In the genomic region with DNA sequence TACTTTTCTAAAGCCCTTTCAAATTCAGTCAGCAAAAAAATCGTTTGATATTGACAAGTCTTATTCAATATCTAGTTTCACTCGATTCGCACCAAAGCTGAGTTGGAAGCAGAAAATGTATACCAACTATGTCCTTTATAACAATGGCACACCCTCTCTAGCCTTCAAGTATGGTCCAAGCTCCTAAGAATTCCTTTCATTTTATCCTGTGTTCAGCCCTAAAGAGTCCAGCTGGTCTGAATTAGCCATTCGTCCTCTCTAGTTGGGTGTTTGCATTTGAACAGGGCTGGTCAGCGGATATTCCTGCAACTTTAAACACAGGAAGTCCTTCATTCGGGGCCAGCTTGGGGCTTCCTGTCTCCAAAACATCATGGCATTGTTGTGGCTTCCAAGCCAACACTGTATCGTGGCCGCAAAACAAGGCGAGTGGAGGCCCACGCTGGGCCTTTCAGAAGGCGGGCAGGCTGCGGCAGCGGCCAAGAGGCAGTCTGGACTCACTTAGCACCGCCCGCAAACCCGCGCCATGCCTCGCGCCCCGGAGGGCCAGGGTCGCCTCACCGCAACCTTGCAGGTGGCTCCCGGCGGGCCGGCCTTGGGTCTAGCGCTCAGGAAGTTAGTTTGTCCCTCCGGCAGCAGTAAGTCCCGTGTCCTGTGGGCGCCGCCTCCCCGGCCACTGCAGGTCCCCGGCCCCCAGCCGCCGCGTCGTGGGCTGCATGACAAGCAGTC, we compare ENCODE assay signal across 8 mouse cellular contexts.
DNase-seq lines count a peak whose midpoint lies in the region; ATAC-seq and TF ChIP-seq lines count a peak whose summit lies in the region.

No protein-coding gene starts in this region.

- no peaks in the 10 kb centered on the region for H3K9me3 ChIP-seq in embryonic facial prominence, embryonic 13.5 days
- H3K9me3 ChIP-seq in limb, embryonic 13.5 days = no peaks in the 10 kb centered on the region
- no peaks in the 10 kb centered on the region for H3K9me3 ChIP-seq in midbrain, embryonic 10.5 days (replicated peaks)

- WGBS in embryonic facial prominence, embryonic 13.5 days = 3% methylated on average over 36 of the region's 36 CpGs
- WGBS in limb, embryonic 13.5 days = 3% methylated on average over 36 of the region's 36 CpGs
- WGBS in midbrain, embryonic 10.5 days = 3% methylated on average over 36 of the region's 36 CpGs

- H3K4me1 ChIP-seq in embryonic facial prominence, embryonic 13.5 days = peaks cover 65% of the 10 kb centered on the region
- H3K4me1 ChIP-seq in limb, embryonic 13.5 days = peaks cover 66% of the 10 kb centered on the region
- H3K4me1 ChIP-seq in midbrain, embryonic 10.5 days = peaks cover 60% of the 10 kb centered on the region

- peak; percentile 59 for DNase-seq in kidney, adult 9 months
- DNase-seq in kidney, postnatal 10 days = no peak
- DNase-seq in Patski (ENCODE audit: low read depth, low spot score) = no peak
- DNase-seq in heart, postnatal 10 days = peak; percentile 71 to 74
- no peak for DNase-seq in midbrain, embryonic 10.5 days (ENCODE audit: low spot score)
- no peak for DNase-seq in retina, postnatal 1 day

- peak overlapping the region; percentile 93 for H3K27ac ChIP-seq in embryonic facial prominence, embryonic 13.5 days
- H3K27ac ChIP-seq in limb, embryonic 13.5 days = peak overlapping the region; percentile 96
- H3K27ac ChIP-seq in midbrain, embryonic 10.5 days (replicated peaks) = peak overlapping the region; percentile 97

- H3K4me2 ChIP-seq in embryonic facial prominence, embryonic 13.5 days = peak overlapping the region; percentile 79
- H3K4me2 ChIP-seq in limb, embryonic 13.5 days (replicated peaks) = peak overlapping the region; percentile 81

- H3K27me3 ChIP-seq in Patski = no peaks in the 10 kb centered on the region
- no peaks in the 10 kb centered on the region for H3K27me3 ChIP-seq in embryonic facial prominence, embryonic 13.5 days
- H3K27me3 ChIP-seq in limb, embryonic 13.5 days = no peaks in the 10 kb centered on the region
- no peaks in the 10 kb centered on the region for H3K27me3 ChIP-seq in midbrain, embryonic 10.5 days (ENCODE audit: low read depth, poor library complexity, severe bottlenecking)

- CTCF ChIA-PET in Patski (lab: Charles Lee) = no interaction called here

- peak overlapping the region; percentile 82 for H3K9ac ChIP-seq in embryonic facial prominence, embryonic 13.5 days
- H3K9ac ChIP-seq in limb, embryonic 13.5 days = peak overlapping the region; percentile 92

- H3K4me3 ChIP-seq in embryonic facial prominence, embryonic 13.5 days = peak overlapping the region; percentile 76
- peak overlapping the region; percentile 80 for H3K4me3 ChIP-seq in limb, embryonic 13.5 days
- peak overlapping the region; percentile 66 for H3K4me3 ChIP-seq in midbrain, embryonic 10.5 days

- no peak for TF ChIP-seq CTCF in Patski (IDR thresholded peaks at IDR 0.05)

- POLR2A ChIA-PET in Patski (lab: Charles Lee) = no interaction called here

- ATAC-seq in Patski = peak; percentile 11
- ATAC-seq in embryonic facial prominence, embryonic 13.5 days (ENCODE audit: insufficient number of reproducible peaks, insufficient read depth, low FRiP score, low TSS enrichment, low read depth) = peak; percentile 8; the same call in 1 of the 2 replicates
- no peak; the same call in none of the 2 replicates for ATAC-seq in limb, embryonic 13.5 days (ENCODE audit: low FRiP score, low read depth)

- intact Hi-C loops in heart, postnatal 10 days (cut with DNase I) = no loop called here

- H3K36me3 ChIP-seq in embryonic facial prominence, embryonic 13.5 days = peaks cover 23% of the 10 kb centered on the region
- H3K36me3 ChIP-seq in limb, embryonic 13.5 days = peaks cover 26% of the 10 kb centered on the region
- peaks cover 29% of the 10 kb centered on the region for H3K36me3 ChIP-seq in midbrain, embryonic 10.5 days

- in situ Hi-C loops in Patski (cut with MboI; ENCODE audit: low pct_unique_long_range_greater_than_20kb) = loop anchor here (25.0 kb wide), 1 partner anchor 501 kb away; the partner anchor contains the start of genes 4930535I16Rik, Mycbp and Rragc

Comparison
In these comparisons a context has a peak if more than half of its experiments do, and no peak if none do; other contexts are left out.
1. DNase-seq: peak in kidney, adult 9 months (single experiment) and heart, postnatal 10 days (2 of 2); none in kidney, postnatal 10 days (single experiment), Patski (single experiment), midbrain, embryonic 10.5 days (single experiment) and retina, postnatal 1 day (single experiment).
2. Peak in every context shown above with its lines, with median percentiles within 50 percentile points of each other: H3K27ac ChIP-seq and H3K4me3 ChIP-seq.